21 mouse cellular contexts compared by ENCODE assay signal in the genomic region with DNA sequence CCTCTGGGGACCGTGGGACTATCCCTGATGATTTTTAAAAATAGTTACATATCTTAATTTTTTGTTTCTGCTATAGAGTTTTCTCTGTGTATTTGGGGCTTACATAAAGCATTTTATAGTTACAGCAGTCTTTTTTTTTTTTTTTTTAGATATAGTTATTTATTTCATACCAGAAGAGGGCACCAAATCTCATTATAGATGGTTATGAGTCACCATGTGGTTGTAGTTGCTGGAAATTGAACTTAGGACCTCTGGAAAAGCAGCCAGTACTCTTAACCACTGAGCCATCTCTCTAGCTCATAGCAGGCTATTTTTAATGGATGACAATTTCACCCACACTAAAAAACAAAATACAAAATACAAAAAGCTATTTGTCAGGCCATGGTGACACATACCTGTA. TPM values are rescaled to one million over a fixed set of nuclear protein-coding genes. Genes with fewer than 3 reads are reported as not detected.
A peak's percentile ranks its signal among the peaks of the same experiment; 100 is the strongest.
DNase-seq lines count a peak whose midpoint lies in the region; ATAC-seq and TF ChIP-seq lines count a peak whose summit lies in the region.
"Had no signal": no experiment of that assay in that cellular context is flagged by ENCODE, and none has a peak within 500 bp of the region (broad histone marks: within the 10 kb centered on the region; RNA-seq: fewer than 3 reads in every experiment).

No protein-coding gene starts in this region.

- H3K4me2 ChIP-seq in kidney, postnatal 0 days (ENCODE audit: low read length): no peak overlapping the region
- H3K4me2 ChIP-seq: heart, embryonic 13.5 days; limb, embryonic 13.5 days; lung, embryonic 15.5 days; neural tube, embryonic 13.5 days; stomach, embryonic 15.5 days had no signal

- 80% methylated on average over 1 of the region's 1 CpGs for WGBS in kidney, postnatal 0 days

- no peak overlapping the region for H3K4me3 ChIP-seq in kidney, postnatal 0 days (replicated peaks; ENCODE audit: low read depth, low read length)
- H3K4me3 ChIP-seq: heart, embryonic 13.5 days; hindbrain, embryonic 10.5 days; limb, embryonic 13.5 days; lung, embryonic 15.5 days; neural tube, embryonic 13.5 days; stomach, embryonic 15.5 days had no signal

- peak; percentile 25 for DNase-seq in kidney, postnatal 0 days (ENCODE audit: low spot score)
- DNase-seq in kidney, postnatal 14 days: no peak
- DNase-seq in 3134 (ENCODE audit: extremely low read depth, insufficient read length, low spot score) (peak; percentile 36), 3T3-L1 (ENCODE audit: low read depth, low spot score) (peak; percentile 68)
- DNase-seq in brain, adult 2 months (ENCODE audit: low read depth, low spot score): peak; percentile 16
- no peak for DNase-seq in left cerebral cortex, adult 8-10 months (ENCODE audit: low spot score in 2 of 2)
- no peak for DNase-seq in cerebellum, postnatal 14 days
- DNase-seq: adrenal gland, postnatal 10 days; cerebellum, adult 9-10 months; gastrocnemius, postnatal 36 days; thymus, postnatal 14 days had no signal

- TF ChIP-seq CTCF in kidney, postnatal 0 days (IDR thresholded peaks at IDR 0.05; ENCODE audit: low read depth): peak; percentile 40

- H3K27ac ChIP-seq in kidney, postnatal 0 days: no peak overlapping the region
- H3K27ac ChIP-seq: heart, embryonic 13.5 days; hindbrain, embryonic 10.5 days; limb, embryonic 13.5 days; lung, embryonic 15.5 days; neural tube, embryonic 13.5 days; stomach, embryonic 15.5 days had no signal

- H3K36me3 ChIP-seq in kidney, postnatal 0 days (ENCODE audit: insufficient read depth, low read length): no peaks in the 10 kb centered on the region
- H3K36me3 ChIP-seq: heart, embryonic 13.5 days; hindbrain, embryonic 10.5 days; limb, embryonic 13.5 days; lung, embryonic 15.5 days; neural tube, embryonic 13.5 days; stomach, embryonic 15.5 days had no signal

- no peaks in the 10 kb centered on the region for H3K9me3 ChIP-seq in kidney, postnatal 0 days (replicated peaks; ENCODE audit: low read length)
- H3K9me3 ChIP-seq: heart, embryonic 13.5 days; hindbrain, embryonic 10.5 days; limb, embryonic 13.5 days; lung, embryonic 15.5 days; neural tube, embryonic 13.5 days; stomach, embryonic 15.5 days had no signal

- H3K27me3 ChIP-seq in kidney, postnatal 0 days (ENCODE audit: insufficient read depth, low read length): no peaks in the 10 kb centered on the region
- H3K27me3 ChIP-seq: heart, embryonic 13.5 days; limb, embryonic 13.5 days; lung, embryonic 15.5 days; neural tube, embryonic 13.5 days; stomach, embryonic 15.5 days had no signal

- H3K9ac ChIP-seq in kidney, postnatal 0 days (ENCODE audit: low read depth, low read length): no peak overlapping the region
- H3K9ac ChIP-seq: heart, embryonic 13.5 days; limb, embryonic 13.5 days; lung, embryonic 15.5 days; neural tube, embryonic 13.5 days; stomach, embryonic 15.5 days had no signal

- no peak for ATAC-seq in kidney, postnatal 0 days (replicated peaks; ENCODE audit: low FRiP score, low read depth)
- no peak for ATAC-seq in monocyte, adult 5-6 weeks (replicated peaks; ENCODE audit: insufficient number of reproducible peaks, low FRiP score, low TSS enrichment, poor library complexity, severe bottlenecking)

- no peaks in the 10 kb centered on the region for H3K4me1 ChIP-seq in kidney, postnatal 0 days (replicated peaks; ENCODE audit: insufficient read depth, low read length)
- H3K4me1 ChIP-seq: heart, embryonic 13.5 days; hindbrain, embryonic 10.5 days; limb, embryonic 13.5 days; neural tube, embryonic 13.5 days; stomach, embryonic 15.5 days had no signal

RNA-seq across cellular contexts. Expression of a gene that starts 31.2 kb away (rescaled TPM):
- polyA plus RNA-seq in kidney, postnatal 0 days (2015; fragmentation: Nextera tagmentation; extraction: Ambion mirVana): 0.07 and 0.17 TPM in 2 replicates
- total RNA-seq in monocyte, adult 5-6 weeks (2017): 189 to 316 TPM (median 230 TPM) in 3 replicates
- 10 to 100 TPM in 2 of 4 experiments, under 1 TPM in 2; 0.26 to 22.1 (median 9.0) TPM for total RNA-seq in left cerebral cortex, adult 8-10 months (2022)
- total RNA-seq: midbrain, postnatal 0 days had no signal
- polyA plus RNA-seq: hindbrain, embryonic 10.5 days; limb, embryonic 13.5 days; midbrain, postnatal 0 days; neural tube, embryonic 13.5 days had no signal

RNA-seq across cellular contexts. Expression of a gene that starts 35.7 kb away (rescaled TPM):
- polyA plus RNA-seq in kidney, postnatal 0 days (2015; fragmentation: Nextera tagmentation; extraction: Ambion mirVana): 0.03 TPM in 1 of 2 replicates, not detected in the other
- total RNA-seq in monocyte, adult 5-6 weeks (2017): 33.7 to 34.7 TPM in 2 of 3 replicates, not detected in the other
- under 1 TPM in 2 of 4 experiments, not detected in 2; 0.14 to 0.18 TPM for total RNA-seq in left cerebral cortex, adult 8-10 months (2022)
- total RNA-seq: left cerebral cortex, adult 18-20 months; midbrain, postnatal 0 days had no signal
- polyA plus RNA-seq: heart, embryonic 13.5 days; limb, embryonic 13.5 days; lung, embryonic 15.5 days; midbrain, postnatal 0 days; neural tube, embryonic 13.5 days; stomach, embryonic 15.5 days had no signal

RNA-seq across cellular contexts. Expression of a gene that starts 35.7 kb away (rescaled TPM):
- polyA plus RNA-seq in kidney, postnatal 0 days (2015; fragmentation: Nextera tagmentation; extraction: Ambion mirVana): 0.66 and 0.79 TPM in 2 replicates
- total RNA-seq in monocyte, adult 5-6 weeks (2017): 419 to 520 TPM (median 447 TPM) in 3 replicates
- 10 to 100 TPM; 11.2 to 21.7 (median 15.7) TPM for total RNA-seq in left cerebral cortex, adult 8-10 months (2022)

RNA-seq across cellular contexts. Expression of a gene that starts 56.0 kb away (rescaled TPM):
- not detected in 2 replicates for polyA plus RNA-seq in kidney, postnatal 0 days (2015; fragmentation: Nextera tagmentation; extraction: Ambion mirVana)
- total RNA-seq in monocyte, adult 5-6 weeks (2017): 2.1 to 7.5 TPM (median 5.6 TPM) in 3 replicates
- 1 to 10 TPM in 1 of 4 experiments, under 1 TPM in 1, not detected in 2; 0.66 to 1.4 TPM for total RNA-seq in left cerebral cortex, adult 8-10 months (2022)
- total RNA-seq: gastrocnemius, postnatal 36 days; left cerebral cortex, adult 18-20 months; midbrain, postnatal 0 days had no signal
- polyA plus RNA-seq: hindbrain, embryonic 10.5 days; intestine, embryonic 14.5 days; limb, embryonic 13.5 days; midbrain, postnatal 0 days; neural tube, embryonic 13.5 days; stomach, embryonic 15.5 days had no signal

Comparison
In these comparisons a context has a peak if more than half of its experiments do, and no peak if none do; other contexts are left out.
1. DNase-seq: peak in kidney, postnatal 0 days (single experiment), 3134 (single experiment), 3T3-L1 (single experiment) and brain, adult 2 months (single experiment); none in kidney, postnatal 14 days (single experiment), left cerebral cortex, adult 8-10 months (0 of 2) and cerebellum, postnatal 14 days (0 of 2).
2. RNA of a gene that starts 35.7 kb away (total RNA-seq): 419 to 520 TPM in monocyte, adult 5-6 weeks; 11.2 to 21.7 TPM in left cerebral cortex, adult 8-10 months; every median in the first group is over 10 times any median in the second.